Mouse (Mus musculus) liver, embryonic 11.5 days (tissue): ENCODE data around the gene Dnajc27. TPM values are rescaled to one million over a fixed set of nuclear protein-coding genes. Genes with fewer than 3 reads are reported as not detected.

Experiments used
- ATAC-seq: fragments of 200-750 bp; cut with Nextera tagmentation; replicated peaks from 2 replicates; pipeline ENCODE4 v1.8.0; 2017; ENCODE audit warnings: moderate number of reproducible peaks, mild to moderate bottlenecking, moderate TSS enrichment, moderate library complexity; ENCODE audit not compliant: low FRiP score
- DNase-seq: peaks from one replicate; pipeline ENCODE4 v3.0.0-alpha.2; 2017; ENCODE audit warnings: low spot score
- H3K27ac ChIP-seq: fragments of 300-500 bp; sonication (generic); 2 replicates; pipeline ENCODE4 v1.5.1; 2014; ENCODE audit warnings: mild to moderate bottlenecking, low read depth, low read length, control low read depth
- H3K27me3 ChIP-seq: fragments of 300-500 bp; sonication (generic); replicated peaks from 2 replicates; pipeline ENCODE4 v1.6.1; 2014; ENCODE audit warnings: low read length, mixed read lengths; ENCODE audit not compliant: control insufficient read depth, insufficient read depth
- H3K36me3 ChIP-seq: fragments of 300-500 bp; sonication (generic); 2 replicates; pipeline ENCODE4 v1.6.1; 2014; ENCODE audit warnings: mild to moderate bottlenecking, low read length, moderate library complexity, mixed read lengths; ENCODE audit not compliant: control insufficient read depth, insufficient read depth
- H3K4me1 ChIP-seq: fragments of 300-500 bp; sonication (generic); replicated peaks from 2 replicates; pipeline ENCODE4 v1.6.1; 2014; ENCODE audit warnings: low read length, mixed read lengths; ENCODE audit not compliant: control insufficient read depth, insufficient read depth
- H3K4me2 ChIP-seq: fragments of 300-500 bp; sonication (generic); 2 replicates; pipeline ENCODE4 v1.6.1; 2014; ENCODE audit warnings: mild to moderate bottlenecking, control low read depth, moderate library complexity
- H3K4me3 ChIP-seq: fragments of 300-500 bp; sonication (generic); 2 replicates; pipeline ENCODE4 v1.5.1; 2014; ENCODE audit warnings: low read depth, low read length, control low read depth
- H3K9ac ChIP-seq: fragments of 300-500 bp; sonication (generic); 2 replicates; pipeline ENCODE4 v1.6.1; 2014; ENCODE audit warnings: low read depth, low read length, control low read depth
- H3K9me3 ChIP-seq: fragments of 300-500 bp; sonication (generic); 2 replicates; pipeline ENCODE4 v1.6.1; 2016; ENCODE audit warnings: low read length, inconsistent platforms, mixed read lengths; ENCODE audit not compliant: control insufficient read depth
- WGBS: fragments of 180-500 bp; shearing (Covaris S2); extraction: QIAGEN DNeasy Blood & Tissue Kit; methylation state at CpG from one replicate; pipeline ENCODE4 v1.1.7; 2014; 5-methylcytosine and 5-hydroxymethylcytosine counted together
- polyA plus RNA-seq: library from polyadenylated mRNA; unstranded; fragments of >200 nt; fragmentation: Nextera tagmentation; extraction: Ambion mirVana; gene quantifications from 2 replicates; pipeline ENCODE4 v1.2.1, GENCODE M21; 2014

The Dnajc27 gene
- polyA plus RNA-seq, 1 experiment from 2014 or later = 5.7 TPM

DNA sequence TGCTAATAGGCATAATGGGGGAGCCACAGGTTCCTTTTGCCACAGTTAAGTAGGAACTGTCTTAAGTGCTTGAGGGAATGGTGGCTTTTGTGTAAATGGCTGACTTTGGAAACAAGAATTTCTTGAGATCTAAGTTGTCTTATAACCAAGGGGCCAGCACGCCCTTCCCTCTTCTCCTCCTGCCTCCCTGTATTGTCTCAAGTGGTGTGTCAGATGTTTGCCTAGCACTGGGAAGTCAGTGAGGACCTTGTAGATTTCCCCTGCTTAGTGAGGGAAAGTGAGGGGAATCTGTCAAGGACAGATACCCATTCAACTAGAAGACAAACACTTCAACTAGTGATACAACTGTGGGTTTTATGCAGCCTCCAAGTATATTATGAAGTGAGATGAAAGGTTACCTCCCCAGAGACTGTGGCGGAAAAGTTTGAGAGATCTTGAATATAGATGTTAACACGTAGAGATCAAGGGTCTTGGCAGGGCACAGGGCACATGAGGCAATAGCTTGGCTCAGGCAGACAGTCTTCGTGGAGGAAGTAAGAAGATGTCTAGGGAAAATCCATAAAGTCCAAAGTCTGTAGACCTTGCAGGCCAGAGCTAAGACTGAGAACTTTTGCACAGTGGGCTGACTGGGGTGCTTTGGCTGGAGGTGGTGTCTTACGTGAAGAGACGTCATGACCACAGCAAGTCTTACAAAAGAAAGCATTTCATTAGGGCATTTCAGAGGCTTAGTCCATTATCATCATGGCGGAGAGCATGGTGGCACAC lies 76.7 kb downstream of the Dnajc27 start:
- Histone ChIP-seq H3K4me3 (no peak overlapping the region), H3K27ac (no peak overlapping the region), H3K9ac (no peak overlapping the region), H3K4me2 (no peak overlapping the region), H3K27me3 (no peaks in the 10 kb centered on the region), H3K36me3 (no peaks in the 10 kb centered on the region), H3K9me3 (no peaks in the 10 kb centered on the region), H3K4me1 (no peaks in the 10 kb centered on the region)
- 88% methylated on average over 7 of the region's 7 CpGs for WGBS
- ATAC-seq (no peak), DNase-seq (no peak)

Other genes with a start within 250 kb of the Dnajc27 start
- 1.4 and 1.7 TPM in 2 replicates for gene Pomc, start 127.6 kb upstream of the Dnajc27 start, polyA plus RNA-seq
- gene Efr3b, start 43.7 kb upstream of the Dnajc27 start, polyA plus RNA-seq = 0.73 and 0.88 TPM in 2 replicates
- 3.3 and 3.9 TPM in 2 replicates for gene Adcy3, start 50.5 kb downstream of the Dnajc27 start, polyA plus RNA-seq
- 5.5 and 6.0 TPM in 2 replicates for gene Ptrhd1, start 151.4 kb downstream of the Dnajc27 start, polyA plus RNA-seq
- 20.6 and 24.4 TPM in 2 replicates for gene Cenpo, start 151.7 kb downstream of the Dnajc27 start, polyA plus RNA-seq